Mouse (Mus musculus) hindbrain, embryonic 15.5 days (tissue): ENCODE results near the gene Rasl10a. TPM values are rescaled to one million over a fixed set of nuclear protein-coding genes. Genes with fewer than 3 reads are reported as not detected.
A peak's percentile ranks its signal among the peaks of the same experiment; 100 is the strongest.
"Not testable (repeated sequence)": the region's sequence is repeated elsewhere in the genome, so short reads cannot be mapped to it uniquely, and the experiment has no call there.

Source experiments
- ATAC-seq: fragments of 200-750 bp; cut with Nextera tagmentation; 2 replicates; pipeline ENCODE4 v1.8.0; 2017; ENCODE audit warnings: low read depth, moderate number of reproducible peaks, moderate TSS enrichment; ENCODE audit not compliant: low FRiP score
- H3K27ac ChIP-seq: fragments of 300-500 bp; sonication (generic); replicated peaks from 2 replicates; pipeline ENCODE4 v1.5.1; 2015; ENCODE audit warnings: mild to moderate bottlenecking, inconsistent platforms
- H3K27me3 ChIP-seq: fragments of 300-500 bp; sonication (generic); 2 replicates; pipeline ENCODE4 v1.6.1; 2015; ENCODE audit warnings: control low read depth, inconsistent platforms
- H3K36me3 ChIP-seq: fragments of 300-500 bp; sonication (generic); 2 replicates; pipeline ENCODE4 v1.6.1; 2015; ENCODE audit warnings: control low read depth, inconsistent platforms
- H3K4me1 ChIP-seq: fragments of 300-500 bp; sonication (generic); replicated peaks from 2 replicates; pipeline ENCODE4 v1.6.1; 2015; ENCODE audit warnings: control low read depth, inconsistent platforms
- H3K4me2 ChIP-seq: fragments of 300-500 bp; sonication (generic); 2 replicates; pipeline ENCODE4 v1.6.1; 2015; ENCODE audit warnings: moderate library complexity, mild to moderate bottlenecking, inconsistent platforms
- H3K4me3 ChIP-seq: fragments of 300-500 bp; sonication (generic); 2 replicates; pipeline ENCODE4 v1.5.1; 2015; ENCODE audit warnings: mild to moderate bottlenecking, inconsistent platforms
- H3K9ac ChIP-seq: fragments of 300-500 bp; sonication (generic); 2 replicates; pipeline ENCODE4 v1.6.1; 2015; ENCODE audit warnings: inconsistent platforms
- H3K9me3 ChIP-seq: fragments of 300-500 bp; sonication (generic); 2 replicates; pipeline ENCODE4 v1.6.1; 2016; ENCODE audit warnings: control low read depth, inconsistent platforms
- WGBS: fragments of 180-500 bp; shearing (Covaris S2); methylation state at CpG from one replicate; pipeline ENCODE4 v1.1.7; 2015; 5-methylcytosine and 5-hydroxymethylcytosine counted together
- polyA plus RNA-seq: library from polyadenylated mRNA; unstranded; fragments of >200 nt; fragmentation: Nextera tagmentation; extraction: Ambion mirVana; gene quantifications from 2 replicates; pipeline ENCODE4 v1.2.1, GENCODE M21; 2015

Rasl10a gene
- polyA plus RNA-seq, 1 experiment from 2014 or later = 1.1 TPM

- Histone ChIP-seq H3K4me2 (peak overlapping the region; percentile 99), H3K9ac (peak overlapping the region; percentile 81), H3K36me3 (peaks cover 10% of the 10 kb centered on the region), H3K9me3 (no peaks in the 10 kb centered on the region), H3K27ac (no peak overlapping the region), H3K4me1 (peaks cover 48% of the 10 kb centered on the region), H3K4me3 (peak overlapping the region; percentile 97), H3K27me3 (peaks cover 53% of the 10 kb centered on the region)
- WGBS = 44% methylated on average over 31 of the region's 31 CpGs
- 0 out of 2 replicates have a peak, but pooled peaks have one; percentile 1 for ATAC-seq
Measured at GRCm38 (mm10) chr11:5063561-5064281, 5.8 kb downstream of the Rasl10a start.

GRCm38 (mm10) chr11:5064282-5065055 is 6.5 kb downstream of the Rasl10a start:
- WGBS = 10% methylated on average over 38 of the region's 38 CpGs
- peak overlapping the region; percentile 81 for H3K9ac ChIP-seq
- H3K36me3 ChIP-seq = peaks cover 17% of the 10 kb centered on the region
- no peaks in the 10 kb centered on the region for H3K9me3 ChIP-seq
- peak overlapping the region; percentile 97 for H3K4me3 ChIP-seq
- peak; percentile 1; the same call in 1 of the 2 replicates for ATAC-seq
- H3K27ac ChIP-seq = no peak overlapping the region
- H3K4me2 ChIP-seq = peak overlapping the region; percentile 99
- H3K27me3 ChIP-seq = peaks cover 45% of the 10 kb centered on the region
- peaks cover 48% of the 10 kb centered on the region for H3K4me1 ChIP-seq

DNA sequence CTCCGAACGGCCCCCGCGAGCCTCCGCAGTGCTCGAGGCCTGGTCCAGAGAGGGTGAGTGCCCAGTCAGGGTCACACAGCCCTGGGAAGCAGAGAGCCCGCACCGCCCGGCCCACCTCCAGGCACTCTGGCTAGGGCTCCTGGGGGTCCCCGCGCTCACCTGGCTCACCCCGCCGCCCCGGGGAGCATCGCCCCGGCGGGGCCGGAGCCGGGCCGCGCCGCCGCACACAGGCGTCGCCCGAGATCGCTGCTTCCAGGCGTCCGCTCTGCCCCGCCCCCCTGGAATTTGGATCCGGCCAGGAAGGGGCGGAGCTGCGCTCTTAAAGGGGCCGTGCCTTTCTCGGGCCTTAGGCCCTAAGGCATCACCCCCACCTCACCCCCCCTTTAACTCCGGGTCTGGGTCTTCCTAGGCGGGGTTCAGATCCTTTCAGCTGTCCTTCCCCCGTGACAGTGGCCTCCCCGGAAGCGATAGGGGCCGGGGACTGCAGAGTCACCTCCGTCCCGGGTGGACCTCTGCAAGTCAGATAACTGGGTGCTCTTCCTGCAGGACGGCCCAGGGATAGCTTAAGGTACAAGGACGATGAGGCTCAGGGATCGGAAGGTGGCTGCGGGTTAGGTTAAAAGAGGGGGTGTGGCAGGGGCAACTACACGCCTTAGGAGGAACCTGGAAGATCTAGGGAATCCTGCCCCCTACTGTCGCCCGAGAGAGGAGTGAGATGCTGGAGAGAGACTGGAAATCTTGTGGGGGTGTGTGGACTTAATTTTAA is 7.3 kb downstream of the Rasl10a start, which contains the start of gene Gas2l1:
Gas2l1 (minus strand) TSS at position 272 of the 766 bp plus-strand sequence.
- Histone ChIP-seq H3K9ac (peak within 1 kb of the TSS; percentile 81), H3K4me2 (peak within 1 kb of the TSS; percentile 99), H3K27ac (peak within 1 kb of the TSS; percentile 65; the same call in 1 of the 2 replicates), H3K4me1 (peaks cover 44% of the 10 kb centered on the region), H3K4me3 (peak within 1 kb of the TSS; percentile 97), H3K27me3 (peaks cover 37% of the 10 kb centered on the region), H3K9me3 (no peaks in the 10 kb centered on the region), H3K36me3 (peaks cover 22% of the 10 kb centered on the region)
- WGBS = under 1% methylated on average over 50 of the region's 50 CpGs
- peak; percentile 87 for ATAC-seq

DNA sequence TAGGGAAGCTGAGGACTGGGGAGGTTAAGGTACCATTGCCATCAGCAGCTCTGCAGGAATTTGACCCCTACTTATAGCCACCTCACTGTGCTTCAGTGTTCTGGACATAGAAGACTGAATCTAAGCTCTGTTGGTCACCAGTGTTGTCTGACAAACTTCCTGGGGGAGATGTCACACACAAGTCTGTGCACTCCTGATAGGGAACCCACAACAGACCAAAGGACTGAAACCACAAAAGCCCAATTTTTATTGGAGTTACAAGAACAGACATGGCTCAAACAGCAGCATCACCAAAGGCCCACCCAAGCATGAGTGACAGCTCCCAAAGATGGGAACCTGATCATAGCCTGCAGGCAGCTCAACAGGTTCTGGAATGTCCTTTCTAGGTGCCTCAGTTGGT is 9.1 kb downstream of the Rasl10a start:
- Histone ChIP-seq H3K4me3 (no peak overlapping the region), H3K27me3 (peaks cover 20% of the 10 kb centered on the region), H3K4me1 (peaks cover 29% of the 10 kb centered on the region), H3K36me3 (peaks cover 39% of the 10 kb centered on the region), H3K27ac (no peak overlapping the region), H3K9ac (no peak overlapping the region), H3K4me2 (no peak overlapping the region), H3K9me3 (no peaks in the 10 kb centered on the region)
- no peak for ATAC-seq

GRCm38 (mm10) chr11:5068126-5068971 is 10.4 kb downstream of the Rasl10a start:
- Histone ChIP-seq H3K27me3 (peaks cover 8% of the 10 kb centered on the region), H3K36me3 (peaks cover 52% of the 10 kb centered on the region), H3K9me3 (no peaks in the 10 kb centered on the region), H3K27ac (no peak overlapping the region), H3K4me2 (no peak overlapping the region), H3K4me3 (no peak overlapping the region), H3K4me1 (peaks cover 16% of the 10 kb centered on the region), H3K9ac (no peak overlapping the region)
- ATAC-seq = no peak
- 86% methylated on average over 9 of the region's 9 CpGs for WGBS

DNA sequence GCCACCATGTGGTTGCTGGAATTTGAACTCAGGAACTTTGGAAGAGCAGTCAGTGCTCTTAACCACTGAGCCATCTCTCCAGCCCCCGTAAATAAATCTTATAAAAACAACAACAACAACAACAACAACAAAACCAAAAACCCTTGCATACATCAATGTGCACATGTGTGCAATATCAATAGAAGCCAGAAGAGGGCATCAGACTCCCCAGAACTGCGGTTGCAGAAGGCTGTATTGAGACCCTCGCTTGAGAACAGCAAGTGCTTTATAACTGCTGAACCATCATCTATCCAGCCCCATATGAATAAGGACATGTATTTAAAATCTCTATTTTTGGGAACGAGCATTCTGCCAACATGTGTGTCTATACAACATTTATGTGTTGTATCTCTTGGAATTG is 17.0 kb downstream of the Rasl10a start:
- no peaks in the 10 kb centered on the region for H3K27me3 ChIP-seq
- H3K9me3 ChIP-seq = no peaks in the 10 kb centered on the region
- no peak overlapping the region for H3K4me3 ChIP-seq
- no peak overlapping the region for H3K9ac ChIP-seq
- no peak overlapping the region for H3K4me2 ChIP-seq
- H3K36me3 ChIP-seq = peaks cover 78% of the 10 kb centered on the region
- no peak overlapping the region for H3K27ac ChIP-seq
- no peak for ATAC-seq
- 67% methylated on average over 4 of the region's 4 CpGs for WGBS
- H3K4me1 ChIP-seq = no peaks in the 10 kb centered on the region

DNA sequence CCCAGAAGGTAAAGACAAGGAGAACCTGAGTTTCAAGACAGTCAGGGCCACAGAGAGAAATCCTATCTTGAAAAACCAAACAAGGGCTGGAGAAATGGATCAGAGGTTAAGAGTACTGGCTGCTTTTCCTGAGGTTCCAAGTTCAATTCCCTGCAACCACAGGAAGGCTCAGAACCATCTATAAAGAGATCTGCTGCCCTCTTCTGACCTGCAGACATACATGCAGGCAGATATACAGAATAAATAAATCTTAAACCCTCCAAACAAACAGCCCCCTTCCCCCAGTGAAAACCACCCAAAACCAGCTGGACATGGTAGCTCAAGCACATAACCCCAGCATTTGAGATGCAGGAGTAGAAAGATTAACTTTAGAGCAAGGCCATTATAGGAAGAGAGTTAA is 17.8 kb downstream of the Rasl10a start:
- Histone ChIP-seq H3K4me3 (no peak overlapping the region), H3K36me3 (peaks cover 77% of the 10 kb centered on the region), H3K4me2 (no peak overlapping the region), H3K9me3 (no peaks in the 10 kb centered on the region), H3K4me1 (no peaks in the 10 kb centered on the region), H3K9ac (no peak overlapping the region), H3K27me3 (no peaks in the 10 kb centered on the region), H3K27ac (no peak overlapping the region)
- no peak for ATAC-seq

DNA sequence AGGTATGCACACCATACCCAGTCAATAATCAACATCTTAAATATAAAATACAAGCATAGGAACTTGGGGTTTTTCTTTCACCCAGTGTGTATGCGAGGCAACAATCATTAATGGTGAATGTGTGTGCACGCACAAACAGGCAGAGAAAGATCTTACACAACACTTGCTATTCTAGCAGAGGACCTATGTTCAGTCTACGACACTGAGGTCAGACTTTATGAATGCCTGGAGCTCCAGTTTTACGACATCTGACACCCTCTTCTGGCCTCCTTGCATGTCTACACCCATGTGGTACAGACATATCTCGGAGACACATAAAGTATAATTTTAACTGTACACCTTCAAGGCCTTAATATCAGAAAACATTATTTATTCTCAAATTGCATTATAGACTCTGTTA is 18.9 kb downstream of the Rasl10a start:
- H3K27me3 ChIP-seq, H3K9ac ChIP-seq, H3K4me3 ChIP-seq, H3K4me2 ChIP-seq, H3K27ac ChIP-seq, H3K4me1 ChIP-seq, H3K9me3 ChIP-seq: not testable (repeated sequence)
- peaks cover 74% of the 10 kb centered on the region for H3K36me3 ChIP-seq
- ATAC-seq = 0 out of 2 replicates have a peak, but pooled peaks have one; percentile 17
- WGBS = 89% methylated on average over 4 of the region's 5 CpGs

- peaks cover 78% of the 10 kb centered on the region for H3K36me3 ChIP-seq
- no peak for ATAC-seq
- no peak overlapping the region for H3K27ac ChIP-seq
- H3K9me3 ChIP-seq = no peaks in the 10 kb centered on the region
- H3K4me2 ChIP-seq = no peak overlapping the region
- no peak overlapping the region for H3K4me3 ChIP-seq
- no peak overlapping the region for H3K9ac ChIP-seq
- H3K27me3 ChIP-seq = no peaks in the 10 kb centered on the region
- peaks cover 6% of the 10 kb centered on the region; the same call in 1 of the 2 replicates for H3K4me1 ChIP-seq
- 96% methylated on average over 1 of the region's 1 CpGs for WGBS
Measured at GRCm38 (mm10) chr11:5089147-5089546, 31.2 kb downstream of the Rasl10a start.

- peaks cover 19% of the 10 kb centered on the region for H3K4me1 ChIP-seq
- no peak overlapping the region for H3K4me2 ChIP-seq
- H3K27ac ChIP-seq = no peak overlapping the region
- no peak overlapping the region for H3K9ac ChIP-seq
- H3K4me3 ChIP-seq = no peak overlapping the region
- no peaks in the 10 kb centered on the region for H3K9me3 ChIP-seq
- no peak for ATAC-seq
- no peaks in the 10 kb centered on the region for H3K27me3 ChIP-seq
- 38% methylated on average over 2 of the region's 2 CpGs for WGBS
- peaks cover 53% of the 10 kb centered on the region for H3K36me3 ChIP-seq
Measured at GRCm38 (mm10) chr11:5091706-5092105, 33.8 kb downstream of the Rasl10a start.

DNA sequence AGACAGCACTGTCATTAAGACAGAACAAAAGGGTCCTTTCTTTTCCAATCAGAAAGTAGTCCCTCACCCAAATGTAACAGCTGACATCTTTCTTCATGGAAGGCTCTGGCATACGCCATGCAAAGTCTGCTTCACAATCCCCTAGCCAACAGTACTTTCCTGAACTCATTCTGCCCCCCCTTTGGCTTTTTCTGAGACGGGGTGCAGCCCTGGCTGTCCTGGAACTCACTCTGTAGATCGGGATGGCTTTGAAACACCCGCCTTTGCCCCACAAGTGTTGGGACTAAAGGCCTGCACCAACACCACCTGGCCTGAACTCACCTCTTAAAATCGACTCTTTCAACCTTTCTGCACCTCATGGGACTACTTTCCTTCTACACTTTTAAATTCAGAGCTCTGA is 37.9 kb downstream of the Rasl10a start:
- no peak overlapping the region for H3K27ac ChIP-seq
- no peak for ATAC-seq
- peaks cover 16% of the 10 kb centered on the region for H3K36me3 ChIP-seq
- H3K9me3 ChIP-seq = no peaks in the 10 kb centered on the region
- peaks cover 38% of the 10 kb centered on the region for H3K4me1 ChIP-seq
- H3K27me3 ChIP-seq = no peaks in the 10 kb centered on the region
- no peak overlapping the region for H3K9ac ChIP-seq
- 0 out of 2 replicates have a peak overlapping the region, but pooled peaks have one; percentile 2 for H3K4me3 ChIP-seq
- no peak overlapping the region for H3K4me2 ChIP-seq
- WGBS = 81% methylated on average over 5 of the region's 5 CpGs
